Mouse (Mus musculus) c-Kit-positive CD71-positive TER-119-negative erythroid progenitor cells, embryonic 14.5 days (primary cell): ENCODE results near the gene Afg3l1.
"Not testable (repeated sequence)": the region's sequence is repeated elsewhere in the genome, so short reads cannot be mapped to it uniquely, and the experiment has no call there.

Experiments
- DNase-seq: peaks from one replicate; pipeline ENCODE4 v3.0.0-alpha.2; 2013; ENCODE audit warnings: low read depth

Afg3l1 gene

DNA sequence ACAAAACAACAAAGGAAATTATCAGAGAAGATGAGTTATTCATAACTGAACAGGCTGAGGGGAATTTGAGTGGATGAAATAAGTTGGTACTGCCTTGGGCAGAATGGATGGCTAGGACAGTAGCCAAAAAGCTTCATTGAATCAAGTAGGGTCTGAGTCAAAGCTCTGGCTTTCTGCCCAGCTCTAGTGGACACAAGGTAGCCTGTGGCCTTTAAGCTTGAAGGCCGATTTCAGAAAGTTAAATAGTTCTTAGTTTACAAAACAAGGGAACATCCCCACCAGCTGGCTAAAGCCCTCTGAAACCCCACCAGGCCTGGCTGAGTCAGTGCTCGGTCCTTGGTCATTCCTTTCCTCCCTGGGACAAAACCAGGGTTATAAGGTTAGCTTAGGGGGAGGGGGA lies 38.9 kb downstream of the Afg3l1 start:
- no peak for DNase-seq

GRCm38 (mm10) chr8:123518172-123518571 lies 40.5 kb downstream of the Afg3l1 start:
- DNase-seq = no peak

DNA sequence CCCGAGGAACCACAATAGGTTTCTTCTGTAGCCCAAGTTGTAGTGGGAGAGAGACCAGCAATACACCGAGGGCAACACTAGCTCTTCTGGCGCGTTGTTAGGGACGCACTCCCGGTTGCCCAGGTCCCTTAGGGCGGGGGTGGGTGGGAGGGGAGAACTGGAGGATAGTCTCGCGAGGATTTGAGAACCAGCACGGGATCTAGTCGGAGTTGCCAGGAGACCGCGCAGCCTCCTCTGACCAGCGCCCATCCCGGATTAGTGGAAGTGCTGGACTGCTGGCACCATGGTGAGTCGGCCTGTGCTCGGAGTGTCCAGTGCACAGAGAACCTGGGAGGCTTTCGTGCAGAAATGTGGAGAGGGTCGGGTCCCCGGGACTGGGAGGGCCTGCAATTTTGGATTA lies 41.0 kb downstream of the Afg3l1 start, which contains the start of gene Gas8:
Gas8 (plus strand) TSS at position 168 of the 400 bp plus-strand sequence.
- DNase-seq = peak; percentile 84

DNA sequence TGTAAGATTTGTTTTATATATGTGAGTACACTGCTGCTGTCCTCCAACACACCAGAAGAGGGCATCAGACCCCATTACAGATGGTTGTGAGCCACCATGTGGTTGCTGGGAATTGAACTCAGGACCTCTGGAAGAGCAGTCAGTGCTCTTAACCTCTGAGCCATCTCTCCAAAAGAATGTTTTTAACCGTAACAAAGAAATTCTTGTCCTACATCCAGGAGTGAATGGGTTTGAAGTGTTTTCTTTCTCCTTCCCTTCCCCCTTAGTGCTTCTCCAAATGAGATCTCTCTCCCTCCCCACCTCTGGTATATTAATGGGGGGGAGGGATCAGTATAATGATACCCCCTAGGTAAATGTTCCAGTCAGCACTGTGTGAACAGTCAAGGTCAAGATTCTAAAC lies 42.3 kb downstream of the Afg3l1 start:
- DNase-seq = not testable (repeated sequence)

GRCm38 (mm10) chr8:123527720-123528489 lies 50.2 kb downstream of the Afg3l1 start:
- no peak for DNase-seq

GRCm38 (mm10) chr8:123536242-123536989 lies 58.7 kb downstream of the Afg3l1 start:
- DNase-seq = no peak

DNA sequence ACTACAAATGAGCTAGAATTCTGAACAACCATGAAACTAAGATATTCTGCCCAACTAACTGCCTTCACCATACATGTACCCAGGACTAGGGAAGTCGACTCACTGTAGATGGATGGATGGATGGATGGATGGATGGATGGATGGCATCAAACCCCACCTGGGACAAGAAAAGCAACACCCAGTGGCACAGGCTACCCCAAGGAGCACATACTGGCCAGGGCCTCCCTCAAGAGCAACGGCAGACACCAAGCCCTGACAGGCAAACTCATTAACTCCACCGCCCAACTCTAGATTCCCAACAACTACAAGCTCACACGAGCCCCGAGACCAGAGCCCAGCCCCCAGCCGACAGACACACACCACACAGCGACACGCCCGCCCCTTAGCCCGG lies 59.3 kb downstream of the Afg3l1 start:
- no peak for DNase-seq

GRCm38 (mm10) chr8:123537641-123538040 lies 59.9 kb downstream of the Afg3l1 start:
- not testable (repeated sequence) for DNase-seq
